Mouse (Mus musculus) brain, embryonic 14.5 days (tissue): ENCODE data around the gene Bcl2l1. TPM values are rescaled to one million over a fixed set of nuclear protein-coding genes. Genes with fewer than 3 reads are reported as not detected.

Experiments
- DNase-seq: peaks from one replicate; pipeline ENCODE4 v3.0.0-alpha.2; 2011; ENCODE audit warnings: low read depth
- CTCF ChIP-seq: fragments of 200-500 bp; IDR thresholded peaks from 2 replicates; pipeline ENCODE4 v1.5.1; 2012; ENCODE audit warnings: inconsistent platforms, mild to moderate bottlenecking, moderate library complexity, borderline replicate concordance; ENCODE audit not compliant: insufficient read depth, insufficient read length; ENCODE audit errors: extremely low read depth
- POLR2A ChIP-seq: fragments of 200-500 bp; IDR thresholded peaks from 2 replicates; pipeline ENCODE4 v1.6.1; 2012; ENCODE audit warnings: mild to moderate bottlenecking, inconsistent platforms, borderline replicate concordance; ENCODE audit not compliant: poor library complexity, insufficient read depth, insufficient read length, severe bottlenecking; ENCODE audit errors: extremely low read depth
- polyA plus RNA-seq: library from polyadenylated mRNA; depleted of rRNA; stranded (reverse); fragments of >200 nt; gene quantifications from 2 replicates; pipeline ENCODE4 v1.2.3, GENCODE M21; 2012

Bcl2l1 gene
- polyA plus RNA-seq, 1 experiment: 129 TPM

GRCm38 (mm10) chr2:152806037-152806436 is 25.5 kb downstream of the Bcl2l1 start:
- no peak for DNase-seq
- TF ChIP-seq POLR2A (no peak), CTCF (no peak)

- TF ChIP-seq CTCF (no peak), POLR2A (no peak)
- peak; percentile 21 for DNase-seq
Observed at GRCm38 (mm10) chr2:152805111-152805490, 26.4 kb downstream of the Bcl2l1 start.

DNA sequence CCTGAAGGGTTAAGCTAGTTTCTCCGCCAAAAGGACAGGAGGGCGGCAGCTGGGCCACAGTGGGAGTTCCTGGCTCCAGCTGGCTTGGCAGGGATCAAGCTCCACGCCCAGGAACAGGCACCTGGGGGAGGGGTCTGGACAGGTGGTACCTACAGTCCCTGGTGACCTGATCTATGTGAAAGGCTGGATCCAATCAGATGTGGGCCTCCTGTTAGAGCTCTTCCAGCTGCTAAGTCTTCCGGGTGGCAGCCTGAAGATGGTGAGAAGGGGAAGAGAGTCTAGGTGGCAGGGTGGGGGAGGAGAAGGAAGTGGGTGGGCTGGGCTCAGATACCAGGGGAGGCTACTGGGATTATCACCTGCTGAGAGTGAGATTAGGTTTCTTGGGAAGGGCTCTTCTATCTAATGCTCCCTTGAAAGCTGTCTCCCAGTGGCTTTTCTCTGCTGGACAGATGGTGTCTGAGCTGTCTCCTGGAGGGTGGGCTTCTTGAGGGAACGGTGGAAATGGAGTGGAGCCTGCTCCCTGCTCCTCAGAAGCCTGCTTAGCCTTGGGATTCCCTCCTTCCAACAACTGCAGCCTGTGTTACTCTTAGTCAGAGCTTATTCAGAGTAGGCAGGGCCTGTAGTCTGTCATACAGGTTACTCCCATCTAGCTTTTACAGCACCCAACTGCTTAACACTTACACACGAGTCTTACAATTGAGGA is 27.0 kb downstream of the Bcl2l1 start:
- TF ChIP-seq CTCF (no peak), POLR2A (no peak)
- peak; percentile 70 for DNase-seq

DNA sequence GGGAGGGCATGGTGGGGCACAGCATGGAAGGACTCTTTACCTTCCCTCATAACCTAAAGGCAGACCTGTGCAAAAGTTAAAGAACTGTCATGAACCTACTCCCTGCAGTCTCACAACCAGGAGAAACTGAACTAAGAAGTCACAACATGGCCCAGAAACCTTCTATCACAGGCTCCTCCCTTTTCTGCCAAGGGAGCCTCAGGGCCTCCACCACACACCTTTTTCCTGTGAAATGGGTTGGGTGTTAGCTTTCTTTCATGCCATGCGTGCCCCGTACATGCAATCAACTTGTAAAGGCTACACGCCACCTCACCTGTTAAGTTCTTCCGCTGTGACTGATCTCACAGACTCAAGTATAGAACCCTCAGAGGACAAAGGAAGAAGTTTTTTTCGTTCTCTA is 28.4 kb downstream of the Bcl2l1 start:
- no peak for DNase-seq
- TF ChIP-seq POLR2A (no peak), CTCF (no peak)

DNA sequence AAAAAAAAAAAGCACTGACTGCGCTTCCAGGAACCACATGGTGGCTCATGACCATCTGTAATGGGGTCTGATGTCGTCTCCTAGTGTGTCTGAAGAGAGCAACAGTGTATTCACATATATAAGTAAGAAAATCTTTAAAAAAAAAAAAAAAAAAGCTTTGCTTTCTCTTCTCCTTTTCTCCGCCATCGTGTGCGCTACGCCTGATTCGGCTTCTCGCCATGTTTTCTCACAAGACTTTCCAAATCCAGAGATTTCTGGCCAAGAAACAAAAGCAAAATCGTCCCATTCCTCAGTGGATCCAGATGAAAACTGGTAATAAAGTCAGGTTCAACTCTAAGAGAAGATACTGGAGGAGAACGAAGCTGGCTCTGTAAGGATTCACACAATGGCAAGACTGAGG is 29.2 kb downstream of the Bcl2l1 start:
- no peak for DNase-seq
- no peak for TF ChIP-seq POLR2A
- TF ChIP-seq CTCF: no peak

DNA sequence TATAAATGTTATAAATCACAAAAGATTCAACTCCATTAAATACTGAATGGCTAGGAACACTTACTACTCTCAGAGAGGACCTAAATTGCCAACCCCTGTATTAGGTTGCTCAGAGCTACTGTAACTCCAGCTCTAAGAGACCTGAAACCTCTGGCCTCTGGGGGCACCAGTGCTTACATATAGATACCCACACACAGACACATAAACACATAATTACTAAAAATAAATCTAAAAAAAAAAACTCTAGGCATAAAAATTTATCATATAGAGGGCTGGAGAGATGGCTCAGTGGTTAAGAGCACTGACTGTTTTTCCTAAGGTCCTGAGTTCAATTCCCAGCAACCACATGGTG is 30.8 kb downstream of the Bcl2l1 start:
- no peak for DNase-seq
- TF ChIP-seq POLR2A (no peak), CTCF (no peak)

- no peak for TF ChIP-seq POLR2A
- TF ChIP-seq CTCF: no peak
- peak; percentile 21 for DNase-seq
Observed at GRCm38 (mm10) chr2:152799954-152800761, 31.4 kb downstream of the Bcl2l1 start.

- TF ChIP-seq CTCF (no peak), POLR2A (no peak)
- no peak for DNase-seq
Observed at GRCm38 (mm10) chr2:152797589-152797988, 33.9 kb downstream of the Bcl2l1 start.

GRCm38 (mm10) chr2:152794281-152794827 is 37.2 kb downstream of the Bcl2l1 start:
- peak; percentile 30 for DNase-seq
- TF ChIP-seq POLR2A (no peak), CTCF (no peak)

- no peak for DNase-seq
Observed at GRCm38 (mm10) chr2:152793381-152793780, 38.1 kb downstream of the Bcl2l1 start.

DNA sequence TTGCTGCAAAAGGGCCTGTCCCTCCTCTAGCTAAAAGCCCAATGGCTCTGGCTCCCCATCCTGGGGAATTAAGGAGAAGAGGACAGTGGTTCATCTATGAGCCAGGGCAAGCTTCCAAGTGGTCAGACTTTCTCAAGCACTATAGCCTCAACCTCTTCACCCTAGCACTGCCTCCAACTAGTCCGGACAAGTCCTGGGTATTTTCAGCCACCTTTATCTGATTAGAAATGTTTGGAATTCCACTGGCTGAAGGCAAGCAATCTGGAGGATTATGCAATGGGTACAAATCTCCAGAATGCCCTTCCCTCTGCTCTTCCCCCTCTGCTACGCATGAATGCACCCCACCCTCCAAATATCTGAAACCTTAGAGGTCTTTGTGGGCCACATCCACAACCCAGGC is 39.1 kb downstream of the Bcl2l1 start:
- TF ChIP-seq POLR2A (no peak), CTCF (no peak)
- no peak for DNase-seq

More at GRCm38 (mm10) chr2:152793381-152793780, 38.1 kb downstream of the Bcl2l1 start:
- TF ChIP-seq POLR2A: no peak
- no peak for TF ChIP-seq CTCF

GRCm38 (mm10) chr2:152789591-152789999 is 41.9 kb downstream of the Bcl2l1 start:
- no peak for DNase-seq
- TF ChIP-seq POLR2A (no peak), CTCF (no peak)

- TF ChIP-seq POLR2A (no peak), CTCF (no peak)
Observed at GRCm38 (mm10) chr2:152788892-152789421, 42.6 kb downstream of the Bcl2l1 start.

More at GRCm38 (mm10) chr2:152788892-152789421, 42.6 kb downstream of the Bcl2l1 start:
- DNase-seq: no peak
